Mouse (Mus musculus): ENCODE measurements around the gene Ak6.
A peak's percentile ranks its signal among the peaks of the same experiment; 100 is the strongest.

The Ak6 gene

DNA sequence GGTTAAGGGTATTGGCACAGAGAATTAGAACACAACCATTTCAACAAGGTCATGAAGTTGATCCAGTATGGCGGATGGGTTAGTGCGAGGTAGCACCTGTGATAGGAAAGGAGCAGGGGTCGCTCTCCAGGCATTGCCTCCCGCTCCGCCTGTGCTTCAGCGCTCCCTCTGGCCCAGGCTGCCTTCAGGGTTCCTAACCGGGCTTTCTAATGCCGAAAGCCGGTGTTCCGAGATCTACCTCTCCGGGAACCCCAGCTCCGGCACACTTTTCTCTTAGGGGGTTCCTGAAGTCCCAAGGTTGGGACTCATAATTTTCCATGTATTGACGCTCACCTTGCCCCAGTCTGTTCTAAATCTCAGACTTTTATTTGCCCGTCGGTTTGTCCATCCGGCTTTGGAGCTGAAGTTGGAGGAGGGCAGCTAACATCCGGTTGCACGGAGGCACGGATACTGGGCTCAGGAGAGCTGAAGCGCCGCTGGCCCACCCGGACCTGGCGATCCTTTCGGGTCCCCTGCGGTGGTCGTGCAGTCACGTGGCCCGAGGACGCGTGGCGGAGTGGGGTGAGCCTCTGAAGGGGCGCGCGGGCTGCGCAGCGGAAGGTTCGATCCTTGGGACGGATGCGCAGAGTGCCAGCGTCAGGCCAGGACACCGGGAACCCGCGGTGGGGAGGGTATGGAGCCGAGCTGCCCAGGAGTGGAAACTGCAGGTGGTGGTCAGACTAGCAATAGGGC is 18.7 kb downstream of the Ak6 start, which contains the start of gene Ccdc125:
TSS of gene Ccdc125 (plus strand) at position 427 of the 732 bp plus-strand sequence.
- DNase-seq = peak; percentile 9 to 24

- DNase-seq = no peak
Measured at GRCm38 (mm10) chr13:100670181-100670741, 19.5 kb downstream of the Ak6 start.

GRCm38 (mm10) chr13:100675936-100676635 is 25.3 kb downstream of the Ak6 start:
- no peak for DNase-seq

DNA sequence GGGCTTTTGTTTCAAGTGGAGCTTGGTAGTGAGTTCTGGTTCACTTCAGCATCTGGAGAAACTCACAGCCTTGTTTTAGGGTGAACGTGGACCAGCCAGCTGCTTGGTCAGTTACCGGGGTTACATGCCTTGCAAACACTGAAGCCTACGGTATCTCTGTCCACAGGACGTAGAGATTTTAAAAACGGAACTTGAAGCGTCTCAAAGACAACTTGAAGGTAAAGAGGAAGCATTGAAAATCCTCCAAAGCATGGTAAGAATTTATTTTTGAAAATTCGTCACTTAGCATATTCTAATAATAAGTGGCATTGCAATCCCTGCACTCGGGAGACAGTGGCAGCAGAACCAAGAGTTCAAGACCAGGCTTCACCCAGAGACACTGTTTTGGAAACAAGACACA is 30.8 kb downstream of the Ak6 start:
- no peak for DNase-seq

- DNase-seq = no peak
Measured at GRCm38 (mm10) chr13:100682837-100683236, 32.1 kb downstream of the Ak6 start.

DNA sequence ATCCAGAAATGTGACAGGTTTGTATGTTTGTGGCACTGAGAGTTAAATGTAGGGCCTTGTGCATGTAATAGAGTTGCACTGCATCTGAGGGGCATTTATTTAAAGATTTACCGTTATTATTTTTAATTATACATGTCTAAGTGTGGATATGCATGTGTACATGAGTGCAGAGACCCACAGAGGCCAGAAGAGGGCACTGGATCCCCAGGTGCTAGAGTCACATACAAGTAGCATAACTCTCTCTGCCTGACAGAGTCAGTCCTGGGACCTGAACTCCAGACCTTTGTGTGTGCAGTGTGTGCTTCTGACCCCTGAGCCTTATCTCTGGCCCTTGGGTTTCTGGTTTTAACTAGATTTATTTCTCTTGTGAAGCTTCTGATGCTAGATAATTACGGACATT is 33.6 kb downstream of the Ak6 start:
- DNase-seq = no peak

GRCm38 (mm10) chr13:100687513-100687912 is 36.7 kb downstream of the Ak6 start:
- DNase-seq = no peak

DNA sequence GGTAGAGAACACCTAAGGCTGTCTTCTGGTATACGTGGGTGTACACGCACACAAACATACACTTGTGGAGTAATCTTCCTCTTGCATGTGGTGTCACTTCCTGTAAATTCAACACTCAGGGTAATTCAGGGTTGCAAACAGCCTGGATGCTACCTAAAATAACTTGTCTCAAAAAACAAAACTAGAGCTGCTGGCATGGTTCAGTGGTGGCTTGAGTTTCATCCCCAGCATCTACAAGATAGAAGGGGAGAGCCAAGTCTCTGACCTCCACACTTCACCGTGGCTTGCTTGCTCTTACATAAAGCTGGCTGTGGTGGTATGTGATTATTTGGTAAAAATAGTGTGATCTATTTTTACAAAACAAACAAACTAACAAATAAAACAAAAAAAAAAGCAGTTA is 46.8 kb downstream of the Ak6 start:
- no peak for DNase-seq

DNA sequence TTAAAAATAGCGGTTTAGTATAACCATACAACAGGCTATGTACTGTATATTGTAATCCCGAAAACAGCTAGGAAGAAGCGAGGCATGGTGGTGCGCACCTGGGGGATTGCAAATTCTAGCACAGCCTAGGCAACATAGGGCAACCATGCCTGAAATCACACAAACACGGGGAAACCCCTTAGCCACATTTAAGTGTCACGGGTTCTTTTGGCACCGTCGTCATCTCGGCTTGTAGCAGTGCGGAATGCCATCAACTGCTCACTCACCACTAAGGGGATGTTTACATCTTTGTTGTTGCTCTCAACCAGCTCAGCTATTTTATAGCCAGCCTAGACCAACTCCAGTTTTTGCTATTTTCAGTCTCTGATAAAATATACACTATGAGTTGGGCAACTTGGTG is 48.1 kb downstream of the Ak6 start:
- no peak for DNase-seq

DNA sequence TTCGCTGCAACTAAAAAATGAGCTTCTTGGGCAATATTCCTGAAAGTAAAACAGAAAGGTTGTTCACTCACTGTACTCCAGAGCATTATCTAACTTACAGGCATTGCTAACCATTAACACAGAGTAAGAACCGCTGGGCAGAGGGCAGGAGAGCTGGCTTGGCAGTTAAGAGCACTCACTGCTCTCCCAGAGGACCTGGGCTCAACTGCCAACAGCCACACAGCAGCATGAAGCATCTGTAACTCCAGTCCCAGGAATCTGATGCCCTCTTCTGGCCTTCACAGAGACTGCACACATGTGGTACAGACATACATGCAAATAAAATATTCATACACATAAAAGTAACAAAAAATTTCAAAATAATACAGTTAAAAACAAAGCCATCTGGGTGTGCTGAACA is 52.7 kb downstream of the Ak6 start:
- DNase-seq = no peak

GRCm38 (mm10) chr13:100706206-100706605 is 55.4 kb downstream of the Ak6 start:
- no peak for DNase-seq

DNA sequence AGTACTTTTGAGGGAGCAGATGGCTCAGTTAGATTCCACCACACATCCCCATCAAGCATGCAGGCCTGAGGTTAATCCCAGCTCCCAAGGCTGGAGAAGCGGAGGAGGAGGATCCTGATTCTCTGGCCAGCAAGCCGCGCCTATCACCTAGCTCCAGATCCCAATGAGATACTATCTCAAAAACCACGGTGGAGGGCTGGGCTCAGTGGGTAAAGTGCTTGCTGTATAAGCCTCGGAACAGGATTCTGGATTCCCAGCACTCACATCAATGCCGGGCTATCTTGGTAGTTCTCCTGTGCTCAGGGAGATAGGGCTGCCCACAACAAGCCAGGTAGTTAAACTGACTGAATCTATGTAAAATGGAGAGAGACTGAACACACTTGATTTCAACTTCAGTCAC is 64.7 kb downstream of the Ak6 start:
- DNase-seq = no peak
